Mouse (Mus musculus): Measurements from ENCODE around the gene Cbfa2t3. TPM values are rescaled to one million over a fixed set of nuclear protein-coding genes. Genes with fewer than 3 reads are reported as not detected.

Gene Cbfa2t3
- polyA plus RNA-seq, 1 experiment, result 22.7 TPM

- H3K4me1 ChIP-seq (ENCODE audit: control insufficient read depth, insufficient read depth, insufficient read length, low read length), result 0 out of 2 replicates have a peak, but pooled peaks cover 2% of the 10 kb centered on the region
- H3K4me3 ChIP-seq (ENCODE audit: insufficient read depth, low read depth, low read length), result no peak overlapping the region
- H3K27ac ChIP-seq (replicated peaks; ENCODE audit: low read depth, low read length), result no peak overlapping the region
Measured at GRCm38 (mm10) chr8:122725187-122725586, 26.3 kb upstream of the Cbfa2t3 start.

GRCm38 (mm10) chr8:122720811-122721640 lies 22.1 kb upstream of the Cbfa2t3 start:
- no peak overlapping the region for H3K27ac ChIP-seq (replicated peaks; ENCODE audit: low read depth, low read length)
- no peak overlapping the region for H3K4me3 ChIP-seq (ENCODE audit: insufficient read depth, low read depth, low read length)
- peaks cover 7% of the 10 kb centered on the region for H3K4me1 ChIP-seq (ENCODE audit: control insufficient read depth, insufficient read depth, insufficient read length, low read length)

GRCm38 (mm10) chr8:122720070-122720729 lies 21.3 kb upstream of the Cbfa2t3 start:
- Histone ChIP-seq H3K27ac (replicated peaks; ENCODE audit: low read depth, low read length) (no peak overlapping the region), H3K4me3 (ENCODE audit: insufficient read depth, low read depth, low read length) (no peak overlapping the region)

GRCm38 (mm10) chr8:122719500-122720065 lies 20.7 kb upstream of the Cbfa2t3 start:
- H3K4me1 ChIP-seq (ENCODE audit: control insufficient read depth, insufficient read depth, insufficient read length, low read length), result peaks cover 18% of the 10 kb centered on the region
- no peak overlapping the region for H3K4me3 ChIP-seq (ENCODE audit: insufficient read depth, low read depth, low read length)
- H3K27ac ChIP-seq (replicated peaks; ENCODE audit: low read depth, low read length), result no peak overlapping the region

More at GRCm38 (mm10) chr8:122720070-122720729, 21.3 kb upstream of the Cbfa2t3 start:
- peaks cover 14% of the 10 kb centered on the region for H3K4me1 ChIP-seq (ENCODE audit: control insufficient read depth, insufficient read depth, insufficient read length, low read length)

- no peak overlapping the region for H3K27ac ChIP-seq (replicated peaks; ENCODE audit: low read depth, low read length)
- no peak overlapping the region for H3K4me3 ChIP-seq (ENCODE audit: insufficient read depth, low read depth, low read length)
- peaks cover 18% of the 10 kb centered on the region for H3K4me1 ChIP-seq (ENCODE audit: control insufficient read depth, insufficient read depth, insufficient read length, low read length)
Measured at GRCm38 (mm10) chr8:122718711-122719499, 20.0 kb upstream of the Cbfa2t3 start.

GRCm38 (mm10) chr8:122717869-122718509 lies 19.1 kb upstream of the Cbfa2t3 start:
- Histone ChIP-seq H3K27ac (replicated peaks; ENCODE audit: low read depth, low read length) (no peak overlapping the region), H3K4me3 (ENCODE audit: insufficient read depth, low read depth, low read length) (no peak overlapping the region), H3K4me1 (ENCODE audit: control insufficient read depth, insufficient read depth, insufficient read length, low read length) (peaks cover 21% of the 10 kb centered on the region)

- Histone ChIP-seq H3K4me3 (ENCODE audit: insufficient read depth, low read depth, low read length) (no peak overlapping the region), H3K4me1 (ENCODE audit: control insufficient read depth, insufficient read depth, insufficient read length, low read length) (peaks cover 27% of the 10 kb centered on the region), H3K27ac (replicated peaks; ENCODE audit: low read depth, low read length) (no peak overlapping the region)
Measured at GRCm38 (mm10) chr8:122716566-122716965, 17.7 kb upstream of the Cbfa2t3 start.

- peak overlapping the region; percentile 90 for H3K27ac ChIP-seq (replicated peaks; ENCODE audit: low read depth, low read length)
- H3K4me1 ChIP-seq (ENCODE audit: control insufficient read depth, insufficient read depth, insufficient read length, low read length), result peaks cover 49% of the 10 kb centered on the region
- no peak overlapping the region for H3K4me3 ChIP-seq (ENCODE audit: insufficient read depth, low read depth, low read length)
Measured at GRCm38 (mm10) chr8:122713157-122713518, 14.2 kb upstream of the Cbfa2t3 start.

- peaks cover 49% of the 10 kb centered on the region for H3K4me1 ChIP-seq (ENCODE audit: control insufficient read depth, insufficient read depth, insufficient read length, low read length)
- H3K4me3 ChIP-seq (ENCODE audit: insufficient read depth, low read depth, low read length), result no peak overlapping the region
- peak overlapping the region; percentile 90 for H3K27ac ChIP-seq (replicated peaks; ENCODE audit: low read depth, low read length)
Measured at GRCm38 (mm10) chr8:122712411-122713156, 13.7 kb upstream of the Cbfa2t3 start.

- Histone ChIP-seq H3K4me1 (ENCODE audit: control insufficient read depth, insufficient read depth, insufficient read length, low read length) (peaks cover 50% of the 10 kb centered on the region), H3K4me3 (ENCODE audit: insufficient read depth, low read depth, low read length) (no peak overlapping the region), H3K27ac (replicated peaks; ENCODE audit: low read depth, low read length) (peak overlapping the region; percentile 90)
Measured at GRCm38 (mm10) chr8:122711891-122712365, 13.0 kb upstream of the Cbfa2t3 start.

GRCm38 (mm10) chr8:122711480-122711879 lies 12.6 kb upstream of the Cbfa2t3 start:
- Histone ChIP-seq H3K4me3 (ENCODE audit: insufficient read depth, low read depth, low read length) (no peak overlapping the region), H3K4me1 (ENCODE audit: control insufficient read depth, insufficient read depth, insufficient read length, low read length) (peaks cover 52% of the 10 kb centered on the region), H3K27ac (replicated peaks; ENCODE audit: low read depth, low read length) (peak overlapping the region; percentile 86)

- no peak overlapping the region for H3K27ac ChIP-seq (replicated peaks; ENCODE audit: low read depth, low read length)
Measured at GRCm38 (mm10) chr8:122709340-122710111, 10.6 kb upstream of the Cbfa2t3 start.

GRCm38 (mm10) chr8:122707184-122707583 lies 8.3 kb upstream of the Cbfa2t3 start:
- Histone ChIP-seq H3K27ac (replicated peaks; ENCODE audit: low read depth, low read length) (no peak overlapping the region), H3K4me3 (ENCODE audit: insufficient read depth, low read depth, low read length) (no peak overlapping the region), H3K4me1 (ENCODE audit: control insufficient read depth, insufficient read depth, insufficient read length, low read length) (peaks cover 37% of the 10 kb centered on the region)

More at GRCm38 (mm10) chr8:122709340-122710111, 10.6 kb upstream of the Cbfa2t3 start:
- H3K4me1 ChIP-seq (ENCODE audit: control insufficient read depth, insufficient read depth, insufficient read length, low read length), result peaks cover 44% of the 10 kb centered on the region
- H3K4me3 ChIP-seq (ENCODE audit: insufficient read depth, low read depth, low read length), result no peak overlapping the region

Measured in brown adipose tissue, adult 24 weeks (tissue).